ENCODE assay signal across 28 mouse cellular contexts in genomic region chr3:144286100-144286499, GRCm38 (mm10).
"Had no signal": no experiment of that assay in that cellular context is flagged by ENCODE, and none has a peak within 500 bp of the region (broad histone marks: within the 10 kb centered on the region; RNA-seq: fewer than 3 reads in every experiment).

No protein-coding gene starts in this region.

- H3K9me3 ChIP-seq: embryonic facial prominence, embryonic 10.5 days; embryonic facial prominence, embryonic 12.5 days; embryonic facial prominence, embryonic 13.5 days; embryonic facial prominence, embryonic 15.5 days; forebrain, embryonic 10.5 days; forebrain, embryonic 12.5 days; forebrain, embryonic 13.5 days; forebrain, embryonic 15.5 days had no signal

- H3K4me3 ChIP-seq: embryonic facial prominence, embryonic 10.5 days; embryonic facial prominence, embryonic 12.5 days; embryonic facial prominence, embryonic 13.5 days; embryonic facial prominence, embryonic 15.5 days; erythroblast, embryonic 14.5 days; forebrain, embryonic 10.5 days; forebrain, embryonic 12.5 days; forebrain, embryonic 13.5 days; forebrain, embryonic 15.5 days; gastrocnemius, adult 2 months had no signal

- DNase-seq: cerebellum, adult 18-20 months; cerebellum, adult 2 months; cerebellum, adult 8-10 months; cerebellum, adult 9-10 months; cerebellum, adult 9-11 months; cerebellum, postnatal 10 days; cerebellum, postnatal 14 days; cerebellum, postnatal 25 days; cerebellum, postnatal 36 days; embryo, embryonic 11 days; forebrain, postnatal 0 days; gastrocnemius, adult 2 months; gastrocnemius, postnatal 10 days; gastrocnemius, postnatal 14 days; gastrocnemius, postnatal 25 days; gastrocnemius, postnatal 36 days; heart, adult 18-20 months had no signal

- ATAC-seq: forebrain, embryonic 13.5 days; forebrain, embryonic 14.5 days; forebrain, embryonic 15.5 days; forebrain, embryonic 16.5 days; forebrain, postnatal 0 days had no signal

- H3K27me3 ChIP-seq: embryonic facial prominence, embryonic 12.5 days; embryonic facial prominence, embryonic 13.5 days; embryonic facial prominence, embryonic 15.5 days; forebrain, embryonic 12.5 days; forebrain, embryonic 13.5 days; forebrain, embryonic 15.5 days had no signal

- H3K36me3 ChIP-seq: embryonic facial prominence, embryonic 10.5 days; embryonic facial prominence, embryonic 12.5 days; embryonic facial prominence, embryonic 13.5 days; embryonic facial prominence, embryonic 15.5 days; forebrain, embryonic 10.5 days; forebrain, embryonic 12.5 days; forebrain, embryonic 15.5 days had no signal

- H3K4me2 ChIP-seq: embryonic facial prominence, embryonic 12.5 days; embryonic facial prominence, embryonic 13.5 days; embryonic facial prominence, embryonic 15.5 days; forebrain, embryonic 12.5 days; forebrain, embryonic 13.5 days; forebrain, embryonic 15.5 days had no signal

- H3K9ac ChIP-seq: embryonic facial prominence, embryonic 12.5 days; embryonic facial prominence, embryonic 13.5 days; embryonic facial prominence, embryonic 15.5 days; forebrain, embryonic 12.5 days; forebrain, embryonic 13.5 days; forebrain, embryonic 15.5 days; forebrain, postnatal 0 days had no signal

- H3K27ac ChIP-seq: embryonic facial prominence, embryonic 10.5 days; embryonic facial prominence, embryonic 12.5 days; embryonic facial prominence, embryonic 13.5 days; embryonic facial prominence, embryonic 15.5 days; forebrain, embryonic 10.5 days; forebrain, embryonic 12.5 days; forebrain, embryonic 13.5 days; forebrain, embryonic 15.5 days; gastrocnemius, adult 2 months had no signal

- H3K4me1 ChIP-seq: embryonic facial prominence, embryonic 12.5 days; embryonic facial prominence, embryonic 13.5 days; embryonic facial prominence, embryonic 15.5 days; forebrain, embryonic 12.5 days; forebrain, embryonic 15.5 days had no signal
